Mouse (Mus musculus) cerebellum, adult 11-12 months (tissue): ENCODE measurements at regions not wholly inside any gene's neighbourhood (a gene's known extent, or its start where the extent isn't known, plus 50 kb on each side); places are given as distances from the start of the nearest gene placed in this dataset.

Source experiments
- DNase-seq: peaks from one replicate; pipeline ENCODE4 v3.0.0; 2022

DNA sequence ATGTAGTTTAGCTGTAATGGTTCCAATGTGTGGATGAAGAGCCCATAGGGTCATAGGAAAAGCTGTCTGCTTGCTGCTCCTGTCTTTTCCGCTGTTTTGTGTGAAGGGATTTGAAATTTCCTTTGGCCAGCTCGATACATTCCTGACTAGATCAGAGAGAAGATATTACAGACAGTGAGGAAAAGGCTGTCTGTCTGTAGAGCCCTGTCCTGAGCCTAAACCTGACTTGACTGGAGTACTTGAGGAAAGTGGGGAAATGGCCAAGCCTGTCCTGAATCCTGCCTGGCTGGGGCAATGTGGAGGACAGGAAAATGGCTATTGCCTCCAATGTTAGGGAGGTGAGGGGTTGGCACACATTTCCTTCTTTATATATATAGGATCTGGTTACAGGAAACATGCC, 601.0 kb upstream of the Nrp1 start:
- DNase-seq, result no peak

DNA sequence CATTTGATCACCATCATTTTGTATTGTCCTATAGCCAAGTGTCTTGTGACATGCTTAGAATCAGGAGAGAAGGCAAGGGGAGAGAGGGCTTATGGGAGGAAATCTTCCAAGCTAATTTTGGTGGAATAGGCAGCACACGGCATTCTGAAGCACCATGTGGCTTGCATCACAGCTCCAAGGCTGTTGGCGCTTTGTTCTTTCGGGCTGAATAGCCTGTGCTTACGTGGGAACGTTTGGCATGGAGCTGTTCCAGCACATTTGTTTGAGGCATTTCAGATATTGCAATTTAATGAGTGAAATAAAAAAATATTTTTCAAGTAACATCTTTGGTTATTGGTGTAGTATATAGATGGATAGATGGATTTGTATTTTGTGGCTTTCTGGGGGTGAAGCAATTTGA, 598.5 kb upstream of the Nrp1 start:
- no peak for DNase-seq

DNA sequence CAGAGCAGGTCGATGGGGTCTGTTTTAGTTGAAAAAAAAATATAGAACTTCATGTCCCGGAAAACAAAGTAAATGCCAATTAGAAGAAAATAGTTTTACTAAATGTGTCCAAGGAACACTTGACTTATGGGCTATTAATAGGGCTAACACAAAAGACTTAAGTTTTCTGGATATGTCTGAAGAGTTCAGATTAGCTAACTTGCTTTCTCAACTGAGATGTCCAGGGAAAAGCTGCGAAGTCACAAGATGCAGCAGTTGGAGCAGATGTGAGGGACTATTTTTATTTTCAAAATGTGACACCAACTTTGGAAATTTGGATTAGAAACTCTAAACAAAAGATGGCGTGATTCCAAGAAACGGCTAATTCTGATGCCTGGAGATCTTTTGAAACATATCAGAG, 593.2 kb upstream of the Nrp1 start:
- DNase-seq, result no peak

DNA sequence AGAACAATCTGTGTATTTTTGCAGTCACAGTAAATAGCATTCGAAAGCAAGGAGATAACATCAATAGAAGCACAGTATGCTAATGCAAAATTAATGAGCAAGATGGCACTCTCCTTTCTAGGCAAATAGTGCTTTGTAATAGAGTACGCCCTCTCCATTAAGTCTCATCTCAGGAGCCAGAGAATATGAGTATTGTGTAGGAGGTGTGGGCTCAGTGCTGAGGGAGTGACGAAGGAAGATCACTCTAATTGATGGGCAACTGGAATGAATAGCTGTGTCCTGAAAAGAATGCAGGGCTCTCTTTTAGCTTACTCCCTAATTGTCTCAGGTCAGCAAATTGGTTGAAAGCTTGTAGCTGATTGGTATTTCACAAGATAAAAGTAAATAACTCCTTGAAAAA, 590.1 kb upstream of the Nrp1 start:
- no peak for DNase-seq

GRCm38 (mm10) chr8:127769651-127770050, 588.8 kb upstream of the Nrp1 start:
- DNase-seq, result no peak

GRCm38 (mm10) chr8:127771781-127772180, 586.6 kb upstream of the Nrp1 start:
- no peak for DNase-seq

DNA sequence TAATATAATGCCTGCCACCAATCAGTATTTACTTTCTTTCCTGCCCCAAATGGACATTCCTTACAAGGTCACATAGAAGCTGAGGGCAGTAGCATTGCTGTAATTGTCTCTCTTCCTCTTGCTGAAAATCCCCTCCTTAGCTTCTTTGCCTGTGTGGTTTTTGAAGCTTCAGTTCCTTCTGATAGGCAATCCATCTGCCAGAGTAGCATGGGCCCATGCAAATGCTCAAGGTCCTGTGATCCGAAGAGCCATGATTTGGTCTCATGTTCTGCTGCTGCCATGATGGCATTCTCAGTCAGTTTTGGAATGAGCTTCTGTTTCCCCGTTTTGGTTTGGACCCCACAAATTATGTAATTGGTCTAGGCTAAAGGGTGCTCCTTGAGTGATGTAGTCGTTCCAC, 586.0 kb upstream of the Nrp1 start:
- DNase-seq, result no peak

DNA sequence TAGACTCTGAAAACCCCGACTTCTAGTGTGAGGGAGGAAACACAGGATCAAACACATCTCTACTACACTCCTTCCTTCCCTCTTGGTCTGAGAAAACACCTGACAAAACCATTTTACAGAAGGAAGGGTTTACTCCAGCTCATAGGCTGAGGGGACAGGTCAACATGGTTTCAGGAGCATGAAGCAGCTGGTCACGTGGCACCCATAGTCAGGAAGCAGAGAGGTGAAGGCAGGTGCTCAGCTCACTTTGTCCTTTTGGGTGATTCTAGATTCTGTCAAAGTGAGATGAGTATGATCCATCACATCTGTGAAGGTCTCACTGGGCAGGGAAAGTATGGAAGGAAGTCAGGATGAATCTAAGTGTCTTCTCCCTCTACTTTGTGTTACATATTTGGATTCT, 585.5 kb upstream of the Nrp1 start:
- DNase-seq, result no peak

- DNase-seq, result no peak
Measured at GRCm38 (mm10) chr8:127774642-127775041, 583.8 kb upstream of the Nrp1 start.

- no peak for DNase-seq
Measured at GRCm38 (mm10) chr8:127775160-127775559, 583.2 kb upstream of the Nrp1 start.

DNA sequence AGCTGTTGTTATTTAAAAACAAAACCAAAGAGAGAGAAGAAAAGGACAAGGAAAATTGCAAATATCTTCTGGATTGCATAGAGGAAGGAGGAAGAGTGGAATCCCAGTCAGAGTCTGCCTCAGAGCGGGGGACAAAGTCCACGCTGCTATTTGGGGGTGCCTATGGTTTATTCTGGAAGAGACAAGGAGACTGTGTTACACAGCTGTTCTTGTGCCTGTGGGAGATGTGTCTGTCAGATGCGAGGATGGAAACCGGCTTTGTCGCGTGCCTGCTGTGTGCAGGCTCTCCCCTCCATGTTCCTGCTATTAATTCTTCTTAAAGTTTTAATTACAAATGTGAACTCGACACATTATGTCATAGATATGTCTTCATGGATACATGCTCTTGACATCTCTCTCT, 582.7 kb upstream of the Nrp1 start:
- DNase-seq, result no peak

- no peak for DNase-seq
Measured at GRCm38 (mm10) chr8:127778352-127779020, 579.9 kb upstream of the Nrp1 start.

- no peak for DNase-seq
Measured at GRCm38 (mm10) chr8:127779021-127779689, 579.2 kb upstream of the Nrp1 start.

DNA sequence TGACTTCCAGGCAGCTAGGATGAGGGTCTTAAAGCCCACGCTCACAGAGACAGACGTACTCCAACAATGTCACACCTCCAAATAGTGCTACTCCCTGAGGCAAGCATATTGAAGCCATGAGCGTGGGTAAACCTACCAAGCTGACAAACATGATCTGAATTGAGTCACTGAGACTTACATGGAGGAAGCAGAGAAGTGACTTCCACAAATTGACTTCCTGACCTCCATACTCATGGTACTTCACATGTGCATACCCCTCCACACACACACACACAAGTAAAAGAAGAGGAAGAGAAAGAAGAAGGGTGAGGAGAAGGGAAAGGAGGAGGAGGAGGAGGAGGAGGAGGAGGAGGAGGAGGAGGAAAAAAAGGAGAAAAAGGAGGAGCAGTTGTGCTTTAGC, 577.8 kb upstream of the Nrp1 start:
- no peak for DNase-seq

DNA sequence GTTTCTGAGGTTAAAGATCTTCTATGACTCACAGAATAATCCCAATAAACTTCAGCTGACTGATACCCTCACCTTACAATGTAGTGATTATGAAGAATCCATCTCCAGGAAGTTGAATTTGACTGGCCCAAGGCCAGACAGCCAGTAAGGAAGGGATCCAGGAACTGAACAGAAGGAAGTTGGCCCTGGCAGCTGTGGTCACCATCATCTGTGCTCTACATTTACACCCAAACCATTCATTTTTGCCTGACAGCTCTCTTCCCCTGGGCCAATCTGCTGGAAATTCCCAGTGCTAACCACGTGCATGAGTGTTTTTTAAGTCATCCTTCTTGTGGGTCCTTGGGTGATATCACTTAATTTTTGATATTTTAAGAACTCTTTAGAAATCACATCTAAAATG, 577.4 kb upstream of the Nrp1 start:
- DNase-seq, result no peak

DNA sequence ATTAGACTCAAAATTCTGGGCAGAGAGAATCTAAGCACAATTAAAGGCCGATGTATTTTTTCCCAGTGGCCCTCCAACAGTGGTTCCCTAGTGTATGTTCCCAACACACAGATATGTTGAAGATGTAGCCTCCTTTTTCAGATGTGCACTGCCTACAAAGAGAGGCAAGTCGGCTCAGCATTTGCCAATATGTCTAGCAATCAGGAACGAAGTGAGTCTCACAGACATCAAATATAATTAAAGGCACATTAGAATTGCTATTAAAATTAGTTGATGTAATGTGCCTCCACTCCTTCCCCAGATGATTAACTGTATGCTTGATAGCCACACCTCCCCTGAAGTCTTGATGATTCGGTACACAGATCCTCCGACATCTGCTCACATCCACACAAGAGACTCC, 565.8 kb upstream of the Nrp1 start:
- no peak for DNase-seq

- DNase-seq, result no peak
Measured at GRCm38 (mm10) chr8:127799849-127800471, 558.4 kb upstream of the Nrp1 start.

GRCm38 (mm10) chr8:127802136-127802535, 556.3 kb upstream of the Nrp1 start:
- no peak for DNase-seq

- no peak for DNase-seq
Measured at GRCm38 (mm10) chr8:127802661-127803333, 555.6 kb upstream of the Nrp1 start.

- DNase-seq, result no peak
Measured at GRCm38 (mm10) chr8:127809203-127810155, 548.9 kb upstream of the Nrp1 start.

DNA sequence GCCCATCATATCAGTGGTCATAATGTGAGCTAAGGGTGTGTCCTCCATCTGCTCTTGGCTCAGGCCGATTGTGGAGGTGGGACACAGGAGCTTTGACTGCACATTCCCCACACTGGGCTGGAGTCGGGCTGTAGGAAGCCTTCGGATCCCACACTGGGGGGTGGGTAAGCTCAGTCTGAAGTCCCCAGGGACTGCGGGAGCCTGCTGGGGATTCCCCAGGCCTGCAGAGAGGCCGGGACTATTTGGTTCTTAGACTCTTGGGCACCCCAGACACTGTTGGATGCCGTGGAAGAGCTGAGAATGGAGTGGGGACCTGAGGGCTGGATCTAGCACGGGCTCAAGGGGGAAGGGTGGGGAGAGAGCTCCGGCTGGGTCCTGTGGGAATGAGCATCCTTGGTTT, 547.1 kb upstream of the Nrp1 start:
- no peak for DNase-seq

GRCm38 (mm10) chr8:127814785-127815523, 543.5 kb upstream of the Nrp1 start:
- no peak for DNase-seq
